Mouse (Mus musculus) c-Kit-positive CD71-positive TER-119-positive erythroid progenitor cells, embryonic 14.5 days (primary cell): Measurements from ENCODE around the gene Psmc3.
A peak's percentile ranks its signal among the peaks of the same experiment; 100 is the strongest.
"Not testable (repeated sequence)": the region's sequence is repeated elsewhere in the genome, so short reads cannot be mapped to it uniquely, and the experiment has no call there.

Experiments
- DNase-seq: peaks from one replicate; pipeline ENCODE4 v3.0.0-alpha.2; 2013; ENCODE audit warnings: low spot score

Gene Psmc3

DNA sequence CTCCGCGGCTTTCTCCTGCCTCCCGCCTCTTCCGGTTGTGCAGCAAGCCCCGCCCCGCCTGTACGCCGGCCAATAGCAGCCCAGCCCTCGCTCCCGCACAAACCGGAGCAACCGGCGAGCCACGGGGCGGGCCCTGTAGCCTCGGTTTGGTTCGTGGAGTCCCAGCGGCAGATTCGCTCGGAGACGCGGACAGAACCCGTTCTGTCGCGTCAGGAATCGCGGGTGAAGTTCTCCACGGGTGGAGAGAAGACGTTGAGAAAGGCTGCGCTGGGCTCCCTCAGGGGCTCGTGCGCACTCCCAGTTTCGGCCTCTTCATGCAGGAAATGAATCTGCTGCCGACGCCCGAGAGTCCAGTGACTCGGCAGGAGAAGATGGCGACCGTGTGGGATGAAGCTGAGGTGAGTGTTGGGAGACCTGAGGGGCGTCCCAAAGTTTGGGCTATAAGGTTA lies at the start of gene Psmc3:
Gene Psmc3 (plus strand): TSS at position 76 of the 449 bp plus-strand sequence.
- DNase-seq: peak; percentile 90

DNA sequence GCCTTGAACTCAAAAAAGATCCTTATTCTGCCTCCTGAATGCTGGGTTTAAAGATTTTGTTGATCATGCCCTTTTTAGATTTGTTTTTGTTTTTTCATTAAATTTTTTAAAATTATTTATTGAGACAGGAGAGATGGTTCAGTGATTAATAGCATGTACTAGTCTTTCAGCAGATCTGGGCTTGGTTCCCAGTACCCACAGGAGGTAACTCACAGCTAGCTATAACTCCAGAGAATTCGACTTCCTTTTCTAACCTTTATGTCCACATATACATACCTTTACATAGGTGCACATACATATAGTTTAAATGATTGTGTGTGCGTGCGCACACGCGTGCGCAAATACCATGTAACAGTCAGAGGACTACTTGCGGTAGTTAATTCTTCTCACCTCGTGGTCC lies 45.3 kb upstream of the Psmc3 start:
- no peak for DNase-seq

DNA sequence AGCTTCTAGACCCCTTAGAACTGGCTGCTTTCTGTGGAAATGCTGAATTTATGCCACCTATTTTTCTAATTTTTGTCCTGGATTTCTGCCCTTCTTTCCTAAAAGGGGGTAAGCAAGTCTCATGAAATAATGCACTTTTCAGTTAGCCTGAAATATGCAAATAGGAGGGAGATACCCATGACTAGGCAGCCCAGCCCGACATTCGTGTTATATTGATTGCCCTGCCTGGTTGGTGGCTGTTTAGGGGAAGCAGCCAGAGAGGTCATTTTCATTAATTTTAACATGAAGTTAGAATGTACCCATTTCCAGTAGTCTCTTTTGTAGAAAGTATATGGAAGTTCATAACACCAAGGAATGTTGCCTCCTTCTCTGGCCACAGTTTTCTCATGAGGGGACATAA lies 39.9 kb upstream of the Psmc3 start:
- no peak for DNase-seq

DNA sequence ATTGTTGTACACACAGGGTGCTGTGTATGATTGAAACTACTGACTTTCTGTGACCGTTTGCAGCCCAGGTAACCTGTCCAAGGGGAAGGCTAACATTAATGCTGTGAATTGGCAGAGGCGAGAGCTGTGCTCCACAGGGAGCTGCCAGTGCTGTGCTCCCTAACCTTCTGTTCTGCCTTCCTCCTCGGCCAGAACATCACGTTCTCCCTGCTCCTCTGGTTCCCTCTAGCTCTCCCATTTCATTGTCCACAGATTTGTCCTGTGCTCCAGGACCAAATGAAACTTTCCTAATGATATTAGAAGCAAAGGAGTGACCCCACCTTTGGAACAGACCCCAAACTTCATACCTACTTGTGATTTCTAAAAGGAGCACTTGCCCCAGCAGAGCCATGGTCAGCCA lies 38.4 kb upstream of the Psmc3 start:
- DNase-seq: no peak

GRCm38 (mm10) chr2:91018061-91018788 lies 35.6 kb upstream of the Psmc3 start:
- no peak for DNase-seq

DNA sequence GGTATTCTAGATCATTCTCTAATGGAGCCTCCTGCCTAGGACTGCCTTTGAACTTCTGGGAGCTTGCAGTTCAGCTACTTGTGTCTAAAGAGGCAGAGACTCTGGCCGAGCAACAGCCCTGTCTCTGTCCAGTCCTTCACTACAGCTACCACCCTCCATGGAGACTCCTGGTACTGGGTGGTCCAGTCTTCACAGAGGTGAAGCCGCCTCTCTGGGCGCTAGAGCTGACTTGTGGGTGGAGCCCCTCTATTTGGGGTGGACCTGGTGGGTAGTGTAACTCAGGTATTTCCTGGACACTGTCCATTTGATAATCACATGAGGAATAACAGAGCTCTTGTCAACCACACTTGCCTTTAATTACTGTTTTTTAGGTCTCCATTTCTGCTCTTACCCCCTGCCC lies 33.9 kb upstream of the Psmc3 start:
- DNase-seq: no peak

GRCm38 (mm10) chr2:91022266-91022665 lies 31.5 kb upstream of the Psmc3 start:
- not testable (repeated sequence) for DNase-seq

DNA sequence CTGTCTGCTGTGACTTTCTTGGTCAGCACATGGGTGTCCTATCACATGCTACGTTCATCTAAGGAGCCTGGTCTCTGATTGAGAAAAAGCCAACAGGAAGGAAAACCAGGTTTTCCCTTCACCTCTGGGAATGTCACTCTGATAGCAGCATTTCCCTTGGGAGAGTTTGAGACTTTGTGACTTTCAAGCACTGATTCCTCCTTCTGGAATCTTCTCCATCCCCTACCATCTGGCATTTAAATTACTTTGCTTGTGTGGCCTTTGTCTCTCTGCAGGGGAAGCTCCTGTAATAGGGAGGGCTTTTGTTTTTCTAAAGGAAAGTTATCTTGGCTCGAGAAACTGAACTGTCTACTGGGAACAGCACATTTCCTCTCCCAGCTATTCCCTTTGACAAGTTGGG lies 30.7 kb upstream of the Psmc3 start:
- no peak for DNase-seq

DNA sequence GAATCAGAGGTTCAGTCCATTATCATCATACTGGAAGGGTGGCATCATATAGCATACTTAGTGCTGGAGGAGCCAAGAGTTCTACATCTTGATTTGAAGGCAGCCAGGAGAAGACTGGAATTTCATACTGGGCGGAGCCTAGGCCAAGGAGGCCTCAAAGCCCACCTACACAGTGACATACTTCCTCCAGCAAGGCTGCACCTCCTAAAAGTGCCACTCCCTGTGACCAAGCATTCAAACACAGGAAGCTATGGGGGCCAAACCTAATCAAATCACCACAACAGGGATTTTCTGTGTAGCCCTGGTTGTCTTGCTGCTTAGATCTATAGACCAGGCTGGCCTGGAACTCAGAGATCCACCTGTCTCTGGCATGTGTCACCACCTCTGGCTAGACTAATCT lies 29.9 kb upstream of the Psmc3 start:
- DNase-seq: peak; percentile 36

DNA sequence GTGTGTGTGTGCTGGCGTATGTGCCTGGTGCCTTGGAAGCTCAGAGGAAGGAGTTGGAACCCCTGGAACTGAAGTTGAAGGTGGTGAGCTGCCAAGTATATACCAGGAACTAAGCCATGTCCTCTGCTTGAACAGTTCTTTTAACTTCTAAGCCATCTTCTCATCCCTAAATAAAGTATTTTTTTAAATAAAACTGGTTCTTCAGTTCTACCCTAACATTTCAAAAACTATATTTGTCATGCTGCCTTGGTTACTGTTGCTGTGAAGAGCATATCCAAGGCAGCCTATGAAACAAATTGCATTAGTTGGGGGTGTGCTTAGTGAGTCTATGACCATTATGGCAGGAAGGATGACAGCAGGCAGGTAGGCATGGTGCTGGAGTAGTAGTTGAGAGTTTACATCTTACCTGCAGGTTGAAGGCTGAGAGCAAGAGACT lies 28.7 kb upstream of the Psmc3 start:
- DNase-seq: no peak

- peak; percentile 57 for DNase-seq
Measured at GRCm38 (mm10) chr2:91026491-91026890, 27.3 kb upstream of the Psmc3 start.

DNA sequence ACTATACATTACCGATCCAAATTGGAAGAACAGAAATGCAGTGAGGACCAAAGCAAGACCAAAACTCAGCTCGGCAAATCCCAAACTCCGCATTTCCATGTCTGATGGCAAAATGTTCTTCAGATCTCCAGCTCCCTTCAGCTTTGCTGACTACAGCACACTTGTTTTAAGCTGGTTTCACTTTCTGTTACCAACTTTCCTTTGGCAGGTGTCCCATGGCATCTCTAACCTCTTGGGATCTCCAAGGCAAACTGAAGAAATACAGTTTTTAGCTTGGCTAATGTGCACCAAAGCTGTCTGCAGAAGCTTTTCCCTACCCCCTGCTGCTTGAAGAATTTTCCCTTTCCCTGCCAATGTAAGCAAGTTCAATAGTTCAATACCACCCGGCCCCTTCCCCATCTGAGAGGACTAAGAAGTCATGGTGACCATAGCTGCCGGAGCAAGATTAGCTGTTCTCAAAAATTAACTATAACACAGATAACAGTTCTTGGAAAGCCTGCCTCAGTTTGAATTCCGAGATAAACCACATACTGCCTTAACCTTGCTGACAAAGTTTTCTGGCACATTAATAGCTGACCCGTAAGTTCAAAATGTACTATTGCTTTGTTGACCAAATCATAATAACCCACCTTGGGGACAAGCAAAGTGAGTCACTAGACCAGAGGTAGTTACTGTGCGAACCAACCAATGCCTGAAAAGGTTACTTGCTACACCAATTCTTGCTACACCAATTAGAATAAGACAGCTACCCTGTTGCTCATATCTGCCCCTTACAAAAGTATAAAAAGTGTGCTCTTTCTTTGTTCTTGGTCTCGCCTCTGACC lies 26.2 kb upstream of the Psmc3 start:
- DNase-seq: peak; percentile 80

DNA sequence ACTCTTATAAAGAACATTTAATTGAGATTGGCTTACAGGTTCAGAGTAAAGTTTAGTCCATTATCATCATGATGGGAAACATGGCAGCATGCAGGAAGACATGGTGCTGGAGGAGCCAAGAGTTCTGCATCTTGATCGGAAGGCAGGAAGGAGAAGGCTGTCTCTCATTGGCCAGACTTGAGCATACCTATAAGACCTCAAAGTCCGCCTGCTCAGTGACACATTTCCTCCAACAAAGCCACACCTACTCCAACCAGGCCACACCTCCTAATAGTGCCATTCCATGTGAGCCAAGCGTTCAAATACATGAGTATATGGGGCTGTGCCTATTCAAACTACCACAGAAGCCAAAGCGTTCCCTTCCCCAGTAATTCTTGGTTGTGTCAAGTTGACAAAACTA lies 22.6 kb upstream of the Psmc3 start:
- no peak for DNase-seq

DNA sequence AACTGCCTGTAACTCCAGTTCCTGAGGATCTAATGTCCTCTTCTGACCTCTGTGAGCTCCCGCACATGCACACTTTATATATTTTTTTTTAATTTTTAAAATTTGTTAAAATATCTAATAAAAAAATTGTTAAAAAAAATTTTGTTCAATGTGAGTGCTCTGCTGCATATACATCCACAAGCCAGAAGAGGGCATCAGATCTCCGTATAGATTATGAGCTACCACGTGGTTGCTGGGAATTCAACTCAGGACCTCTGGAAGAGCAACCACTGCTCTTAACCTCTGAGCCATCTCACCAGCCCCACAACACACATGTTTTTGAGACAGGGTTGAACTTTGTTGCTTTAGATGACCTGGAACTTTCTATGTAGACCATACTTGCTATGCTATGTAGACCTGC lies 20.8 kb upstream of the Psmc3 start:
- DNase-seq: peak; percentile 45

- DNase-seq: no peak
Measured at GRCm38 (mm10) chr2:91035385-91035784, 18.4 kb upstream of the Psmc3 start, which contains the start of gene Rapsn. Gene Rapsn, plus strand, starts transcription at chr2:91035620.

DNA sequence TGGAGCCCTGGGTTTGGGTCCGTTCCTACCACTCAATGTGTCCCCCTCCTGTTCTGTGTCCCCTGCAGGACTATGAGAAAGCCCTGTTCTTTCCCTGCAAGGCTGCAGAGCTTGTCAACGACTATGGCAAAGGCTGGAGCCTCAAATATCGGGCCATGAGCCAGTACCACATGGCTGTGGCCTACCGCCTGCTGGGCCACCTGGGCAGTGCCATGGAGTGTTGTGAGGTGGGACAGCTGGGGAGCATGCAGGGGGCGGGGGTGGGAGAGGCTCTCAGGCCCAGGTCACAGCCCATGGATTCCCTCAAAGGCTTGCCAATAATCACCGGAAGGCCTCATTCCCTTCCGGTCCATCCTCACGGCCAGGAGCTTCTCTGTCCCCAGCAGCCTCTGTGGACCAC lies 12.0 kb upstream of the Psmc3 start:
- no peak for DNase-seq

DNA sequence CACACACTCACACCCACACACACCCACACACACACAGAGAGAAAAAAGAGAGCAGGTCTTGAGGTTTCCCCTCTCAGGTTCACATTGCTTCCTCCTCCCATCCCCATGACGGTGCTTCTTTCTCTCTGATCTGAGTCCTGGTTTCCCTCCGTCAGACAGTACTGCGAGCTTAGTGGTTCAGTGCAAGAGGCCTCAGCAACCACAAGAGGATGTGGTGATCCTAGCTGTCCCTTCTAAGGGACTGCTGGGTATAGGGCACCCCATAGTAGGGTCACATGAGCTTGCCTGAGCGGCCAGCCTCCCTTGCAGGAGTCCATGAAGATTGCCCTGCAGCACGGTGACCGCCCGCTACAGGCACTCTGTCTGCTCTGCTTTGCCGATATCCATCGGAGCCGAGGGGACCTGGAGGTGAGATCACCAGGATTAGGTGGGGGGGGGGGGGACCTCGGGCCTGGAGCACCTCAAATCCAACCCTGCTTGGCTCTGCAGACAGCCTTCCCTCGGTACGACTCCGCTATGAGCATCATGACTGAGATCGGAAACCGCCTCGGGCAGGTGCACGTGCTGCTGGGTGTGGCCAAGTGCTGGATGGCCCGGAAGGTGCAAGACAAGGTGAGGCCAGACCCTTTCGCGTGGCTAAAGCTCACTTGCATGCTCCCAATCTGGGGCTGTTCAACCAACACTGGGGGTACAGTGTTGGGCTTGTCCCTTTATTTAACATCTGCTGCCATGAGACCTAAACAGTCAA lies 11.0 kb upstream of the Psmc3 start:
- no peak for DNase-seq

DNA sequence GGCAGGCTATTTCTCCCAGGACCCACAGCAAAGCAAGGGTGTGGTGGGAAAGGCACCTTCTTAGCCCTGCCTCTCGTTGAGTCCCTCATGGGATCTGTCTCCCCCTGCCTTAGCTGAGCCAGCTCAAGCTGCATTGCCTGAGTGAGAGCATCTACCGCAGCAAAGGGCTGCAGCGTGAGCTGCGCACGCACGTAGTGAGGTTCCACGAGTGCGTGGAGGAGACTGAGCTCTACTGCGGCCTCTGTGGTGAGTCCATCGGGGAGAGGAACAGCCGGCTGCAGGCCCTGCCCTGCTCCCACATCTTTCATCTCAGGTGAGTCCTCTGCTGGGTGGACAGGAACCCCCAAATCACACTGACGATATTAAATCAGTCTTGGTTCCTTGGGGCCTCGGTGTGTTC lies 9.1 kb upstream of the Psmc3 start:
- DNase-seq: no peak

DNA sequence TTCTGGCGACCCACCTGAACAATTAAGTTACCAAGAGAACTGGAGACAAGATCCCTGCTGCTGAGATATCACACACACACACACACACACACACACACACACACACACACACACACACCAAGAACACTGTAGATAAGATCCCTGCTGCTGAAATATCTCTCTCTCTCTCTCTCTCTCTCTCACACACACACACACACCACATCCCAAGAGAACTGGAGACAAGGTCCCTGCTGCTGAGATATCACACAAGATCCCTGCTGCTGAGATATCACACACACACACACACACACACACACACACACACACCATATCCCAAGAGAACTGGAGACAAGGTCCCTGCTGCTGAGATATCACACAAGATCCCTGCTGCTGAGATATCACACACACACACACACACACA lies 8.0 kb upstream of the Psmc3 start:
- DNase-seq: not testable (repeated sequence)

GRCm38 (mm10) chr2:91047359-91047758 lies 6.5 kb upstream of the Psmc3 start:
- DNase-seq: no peak

DNA sequence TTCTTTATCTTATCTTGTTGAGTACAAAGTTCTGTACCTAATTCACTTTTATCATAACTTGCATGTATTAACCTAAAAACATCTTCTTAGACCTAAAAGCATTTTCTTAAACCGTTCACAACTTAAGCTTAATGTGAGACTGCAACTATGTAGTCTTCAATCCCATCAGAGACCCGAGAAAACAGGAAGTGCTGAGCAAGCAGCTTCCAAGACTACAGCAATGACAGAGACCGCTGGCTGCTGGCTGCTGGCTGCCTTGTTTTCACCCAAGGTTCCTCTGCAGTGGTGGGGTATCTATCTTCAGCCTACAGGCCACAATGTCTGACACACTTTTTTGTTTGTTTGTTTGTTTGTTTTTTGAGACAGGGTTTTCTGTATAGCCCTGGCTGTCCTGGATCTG lies 1.9 kb upstream of the Psmc3 start:
- no peak for DNase-seq

DNA sequence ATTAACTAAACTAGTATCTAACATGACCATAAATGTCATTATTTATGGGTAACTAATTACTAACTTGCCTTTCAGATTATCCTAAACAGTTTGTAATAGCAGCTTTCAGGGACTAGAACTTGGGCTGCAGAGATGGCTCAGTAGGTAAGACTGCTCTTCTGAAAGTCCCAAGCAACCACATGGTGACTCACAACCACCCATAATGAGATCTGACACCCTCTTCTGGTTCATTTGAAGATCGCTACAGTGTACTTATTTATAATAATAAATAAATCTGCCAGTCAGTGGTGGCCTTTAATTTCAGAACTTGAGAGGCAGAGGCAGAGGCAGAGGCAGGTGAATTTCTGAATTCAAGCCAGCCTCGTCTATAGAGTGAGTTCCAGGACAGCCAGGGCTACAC lies 1.1 kb upstream of the Psmc3 start:
- DNase-seq: no peak
